Mouse (Mus musculus) heart, postnatal 0 days (tissue): ENCODE results near the gene Fndc1.

Experiments
- CTCF ChIP-seq: IDR thresholded peaks from 2 replicates; pipeline ENCODE4 v1.5.1; 2016; ENCODE audit warnings: antibody characterized with exemption, control low read depth, low read depth
- EP300 ChIP-seq: IDR thresholded peaks from 2 replicates; pipeline ENCODE4 v1.6.1; 2016; ENCODE audit warnings: antibody characterized with exemption, low read depth

GRCm38 (mm10) chr17:7795168-7795567 lies 31.9 kb downstream of the Fndc1 start:
- no peak for TF ChIP-seq CTCF
- no peak for TF ChIP-seq EP300
